Mouse (Mus musculus): ENCODE data around the gene Tada2b. TPM values are rescaled to one million over a fixed set of nuclear protein-coding genes. Genes with fewer than 3 reads are reported as not detected.

Gene Tada2b
- total and polyA plus RNA-seq, 3 experiments: 9.6 to 24.9 TPM; not detected in 1

DNA sequence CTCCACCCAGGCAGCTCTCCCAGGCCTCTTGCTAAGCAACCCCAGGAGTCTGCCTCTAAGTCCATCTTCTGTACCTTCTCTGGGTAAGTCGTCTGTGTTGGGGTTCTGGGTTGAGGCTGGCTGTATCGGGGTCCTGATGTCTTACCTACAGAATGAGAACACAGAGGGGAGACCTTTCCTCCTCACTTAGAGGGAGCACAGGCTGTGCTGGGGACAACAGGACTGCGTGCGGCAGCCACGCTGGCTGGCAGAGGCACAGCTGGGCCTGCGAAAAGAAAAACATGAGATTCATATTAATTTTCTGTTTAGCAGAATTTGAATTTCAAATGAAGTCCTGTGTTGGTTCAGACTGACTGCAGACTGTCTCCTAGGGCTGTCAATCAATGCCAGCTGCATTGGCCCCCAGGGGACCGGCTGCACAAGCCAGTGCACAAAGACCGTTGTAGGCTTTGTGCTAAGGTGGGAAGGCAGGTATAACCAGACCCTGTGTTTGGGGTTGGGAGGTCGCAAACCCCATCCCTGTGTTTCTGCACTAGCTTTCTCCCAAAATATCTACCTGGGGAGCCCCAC lies 49.6 kb downstream of the Tada2b start:
- Histone ChIP-seq H3K27me3 (ENCODE audit: control insufficient read depth in 1 of 2, insufficient read depth in 2 of 2, low read length in 2 of 2) (no peaks in the 10 kb centered on the region), H3K9me3 (replicated peaks; ENCODE audit: insufficient read depth, low read length) (no peaks in the 10 kb centered on the region), H3K36me3 (ENCODE audit: control insufficient read depth in 1 of 2, insufficient read depth in 2 of 2, low read length in 2 of 2) (no peaks in the 10 kb centered on the region), H3K79me2 (ENCODE audit: control insufficient read depth, insufficient read depth, low read length, poor library complexity) (no peaks in the 10 kb centered on the region), H3K4me1 (ENCODE audit: control insufficient read depth in 1 of 2, insufficient read depth in 2 of 2, low read length in 2 of 2) (no peaks in the 10 kb centered on the region), H3K27ac (ENCODE audit: control insufficient read depth, low read depth, low read length) (no peak overlapping the region), H3K9ac (ENCODE audit: control insufficient read depth, low read depth, low read length, poor library complexity, severe bottlenecking) (no peak overlapping the region), H3K4me3 (ENCODE audit: control insufficient read depth in 1 of 2, insufficient read depth in 1 of 2, low read depth in 2 of 2, low read length in 2 of 2) (no peak overlapping the region)
- DNase-seq (ENCODE audit: low read depth, low spot score): no peak
- no peak for TF ChIP-seq POLR2AphosphoS5 (IDR thresholded peaks at IDR 0.05; ENCODE audit: borderline replicate concordance, low read depth, low read length)
- TF ChIP-seq ZMIZ1 (IDR thresholded peaks at IDR 0.05; ENCODE audit: low read depth, low read length): no peak
- no peak for TF ChIP-seq POLR2AphosphoS2 (IDR thresholded peaks at IDR 0.05; ENCODE audit: low read length)
- TF ChIP-seq MAFK (IDR thresholded peaks at IDR 0.05; ENCODE audit: borderline replicate concordance, low read depth, low read length): no peak
- no peak for TF ChIP-seq ZNF384 (IDR thresholded peaks at IDR 0.05; ENCODE audit: low read depth, low read length)
- no peak for TF ChIP-seq RCOR1 (IDR thresholded peaks at IDR 0.05; ENCODE audit: low read depth, low read length)
- TF ChIP-seq POLR2A (IDR thresholded peaks at IDR 0.05; ENCODE audit: control insufficient read depth in 1 of 2, insufficient read depth in 1 of 2, low read depth in 1 of 2, low read length in 2 of 2, poor library complexity in 1 of 2): no peak
- TF ChIP-seq NELFE (IDR thresholded peaks at IDR 0.05; ENCODE audit: low read depth, low read length): no peak
- no peak for TF ChIP-seq TCF12 (IDR thresholded peaks at IDR 0.05; ENCODE audit: low read depth, low read length)
- TF ChIP-seq MXI1 (IDR thresholded peaks at IDR 0.05; ENCODE audit: low read depth, low read length): no peak
- TF ChIP-seq ZKSCAN1 (IDR thresholded peaks at IDR 0.05; ENCODE audit: low read depth, low read length): no peak
- TF ChIP-seq MYC (IDR thresholded peaks at IDR 0.05; ENCODE audit: low read depth, low read length): no peak
- no peak for TF ChIP-seq KAT2A (conservative IDR thresholded peaks at IDR 0.05; ENCODE audit: low read depth, low read length)
- TF ChIP-seq BHLHE40 (IDR thresholded peaks at IDR 0.05; ENCODE audit: borderline replicate concordance, low read depth, low read length): no peak

DNA sequence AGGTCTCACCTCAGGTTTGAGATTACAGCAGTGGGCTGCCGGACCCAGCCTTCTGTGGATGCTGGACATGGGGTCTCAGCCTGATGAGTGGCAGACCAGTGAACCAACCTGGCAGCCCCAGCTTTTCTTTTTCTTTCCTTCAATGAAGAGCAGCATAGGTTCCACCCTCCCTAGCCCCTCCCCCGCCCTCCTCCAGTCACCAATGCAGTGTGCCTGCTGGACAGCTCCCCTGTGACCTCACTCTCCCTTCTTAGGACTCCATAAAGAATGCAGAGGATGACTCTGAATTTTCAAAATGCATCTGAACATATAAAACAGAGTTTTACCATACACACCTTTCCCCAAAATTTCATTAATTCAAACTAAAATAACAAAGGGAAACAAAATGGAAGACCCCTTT lies 52.4 kb downstream of the Tada2b start:
- Histone ChIP-seq H3K79me2 (ENCODE audit: control insufficient read depth, insufficient read depth, low read length, poor library complexity) (no peaks in the 10 kb centered on the region), H3K36me3 (ENCODE audit: control insufficient read depth in 1 of 2, insufficient read depth in 2 of 2, low read length in 2 of 2) (no peaks in the 10 kb centered on the region), H3K27ac (ENCODE audit: control insufficient read depth, low read depth, low read length) (no peak overlapping the region), H3K9me3 (replicated peaks; ENCODE audit: insufficient read depth, low read length) (no peaks in the 10 kb centered on the region), H3K4me3 (ENCODE audit: control insufficient read depth in 1 of 2, insufficient read depth in 1 of 2, low read depth in 2 of 2, low read length in 2 of 2) (no peak overlapping the region), H3K9ac (ENCODE audit: control insufficient read depth, low read depth, low read length, poor library complexity, severe bottlenecking) (no peak overlapping the region), H3K4me1 (ENCODE audit: control insufficient read depth in 1 of 2, insufficient read depth in 2 of 2, low read length in 2 of 2) (no peaks in the 10 kb centered on the region), H3K27me3 (ENCODE audit: control insufficient read depth in 1 of 2, insufficient read depth in 2 of 2, low read length in 2 of 2) (no peaks in the 10 kb centered on the region)
- no peak for TF ChIP-seq BHLHE40 (IDR thresholded peaks at IDR 0.05; ENCODE audit: borderline replicate concordance, low read depth, low read length)
- no peak for TF ChIP-seq RCOR1 (IDR thresholded peaks at IDR 0.05; ENCODE audit: low read depth, low read length)
- no peak for TF ChIP-seq JUND (IDR thresholded peaks at IDR 0.05; ENCODE audit: low read depth, low read length)
- no peak for TF ChIP-seq TBP (IDR thresholded peaks at IDR 0.05; ENCODE audit: low read depth, low read length)
- TF ChIP-seq MAX (IDR thresholded peaks at IDR 0.05; ENCODE audit: low read length): no peak
- TF ChIP-seq MAZ (IDR thresholded peaks at IDR 0.05; ENCODE audit: low read depth, low read length): no peak
- TF ChIP-seq MAFK (IDR thresholded peaks at IDR 0.05; ENCODE audit: borderline replicate concordance, low read depth, low read length): no peak
- TF ChIP-seq HCFC1 (IDR thresholded peaks at IDR 0.05; ENCODE audit: low read depth, low read length): no peak
- no peak for TF ChIP-seq TAL1 (IDR thresholded peaks at IDR 0.05; ENCODE audit: low read length)
- TF ChIP-seq USF1 (IDR thresholded peaks at IDR 0.05; ENCODE audit: low read depth, low read length): no peak
- TF ChIP-seq CTCF (IDR thresholded peaks at IDR 0.05 in 2 of 3, conservative IDR thresholded peaks at IDR 0.05 in 1 of 3; ENCODE audit: control insufficient read depth in 1 of 3, insufficient read depth in 1 of 3, low read depth in 2 of 3, low read length in 3 of 3, poor library complexity in 1 of 3, severe bottlenecking in 1 of 3): no peak
- DNase-seq (ENCODE audit: low read depth, low spot score): no peak

Data from MEL (cell line).